8 mouse cellular contexts compared by ENCODE assay signal in the genomic region with DNA sequence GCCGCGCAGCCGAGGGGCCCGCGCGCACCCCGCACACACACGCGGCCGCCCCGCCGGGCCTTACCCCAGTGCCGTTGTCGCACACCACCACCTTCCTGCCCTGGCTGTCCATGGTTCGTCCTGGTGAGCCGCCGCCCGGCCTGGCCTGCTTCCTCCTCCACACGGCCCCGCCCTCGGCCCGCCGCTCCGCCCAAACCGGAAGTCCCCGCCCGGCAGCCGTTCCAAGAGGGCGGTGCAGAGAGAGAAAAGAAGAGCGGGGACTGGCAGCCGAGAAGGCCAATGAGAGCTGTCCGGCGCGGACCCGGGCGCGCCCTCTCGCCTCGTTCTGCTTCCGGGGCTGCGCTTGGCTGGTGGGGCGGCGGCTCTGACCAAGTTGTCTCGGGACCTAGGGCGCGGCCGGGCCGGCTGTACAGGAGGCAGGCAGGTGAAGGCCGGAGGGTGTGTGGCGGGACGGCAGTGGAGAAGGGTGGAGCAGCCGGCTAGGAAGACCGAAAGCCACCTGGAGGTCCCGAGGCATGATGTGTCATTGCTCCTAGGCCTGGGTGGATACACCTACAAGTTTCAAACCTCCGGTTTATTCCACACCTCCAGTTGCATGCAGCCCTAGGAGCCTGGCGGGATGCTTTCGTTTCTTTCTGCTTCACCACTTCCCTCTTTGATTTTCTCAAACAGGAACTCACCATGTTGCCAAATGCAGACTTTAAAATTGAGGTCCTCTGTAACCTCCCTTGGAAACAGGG. TPM values are rescaled to one million over a fixed set of nuclear protein-coding genes. Genes with fewer than 3 reads are reported as not detected.
DNase-seq lines count a peak whose midpoint lies in the region; ATAC-seq and TF ChIP-seq lines count a peak whose summit lies in the region.

Actr2 (minus strand) TSS at position 173 of the 740 bp plus-strand sequence.

- no peaks in the 10 kb centered on the region for H3K27me3 ChIP-seq in Patski
- H3K27me3 ChIP-seq in hindbrain, embryonic 13.5 days = no peaks in the 10 kb centered on the region

- no peak for TF ChIP-seq CTCF in Patski (IDR thresholded peaks at IDR 0.05)

- POLR2A ChIA-PET in Patski (lab: Charles Lee) = interaction anchor here (1.5 kb wide), 1 partner anchor 193 kb away, joined by 4 read pairs; no protein-coding TSS in a partner anchor

- H3K9ac ChIP-seq in hindbrain, embryonic 13.5 days = peak within 1 kb of the TSS; percentile 95

- peak; percentile 99 for ATAC-seq in Patski
- ATAC-seq in hindbrain, embryonic 13.5 days (ENCODE audit: low FRiP score) = peak; percentile 99

- in situ Hi-C loops in Patski (cut with MboI; ENCODE audit: low pct_unique_long_range_greater_than_20kb) = no loop called here

- H3K4me2 ChIP-seq in hindbrain, embryonic 13.5 days = peak within 1 kb of the TSS; percentile 80

- H3K9me3 ChIP-seq in hindbrain, embryonic 13.5 days = no peaks in the 10 kb centered on the region

- under 1% methylated on average over 57 of the region's 57 CpGs for WGBS in hindbrain, embryonic 13.5 days

- peak; percentile 68 for DNase-seq in Patski (ENCODE audit: low read depth, low spot score)
- DNase-seq in cerebellum, postnatal 14 days = peak; percentile 98
- peak; percentile 90 to 94 for DNase-seq in frontal cortex, postnatal 14 days (ENCODE audit: low spot score in 2 of 2)
- DNase-seq in layer of hippocampus, postnatal 25 days (ENCODE audit: extremely low spot score in 1 of 2, low spot score in 1 of 2) = peak; percentile 91 to 95
- DNase-seq in lung, postnatal 25 days (ENCODE audit: low spot score) = peak; percentile 97
- DNase-seq in retina, embryonic 14.5 days (ENCODE audit: low spot score) = peak; percentile 97
- DNase-seq in thymus, postnatal 4 days = peak; percentile 99

- CTCF ChIA-PET in Patski (lab: Charles Lee) = interaction anchor here (1.3 to 1.6 kb wide), 2 partner anchors 11 to 187 kb away, joined by 3 to 6 read pairs; no protein-coding TSS in a partner anchor

- H3K36me3 ChIP-seq in hindbrain, embryonic 13.5 days = peaks cover 9% of the 10 kb centered on the region; the same call in 1 of the 2 replicates

- peak within 1 kb of the TSS; percentile 94 for H3K27ac ChIP-seq in hindbrain, embryonic 13.5 days

- peaks cover 22% of the 10 kb centered on the region for H3K4me1 ChIP-seq in hindbrain, embryonic 13.5 days (replicated peaks)

- H3K4me3 ChIP-seq in hindbrain, embryonic 13.5 days = peak within 1 kb of the TSS; percentile 82

RNA-seq across cellular contexts. Expression of gene Actr2, which starts in this region (rescaled TPM):
- 152 TPM for polyA plus RNA-seq in Patski (2021)
- polyA plus RNA-seq in hindbrain, embryonic 13.5 days (2015; fragmentation: Nextera tagmentation; extraction: Ambion mirVana) = 177 and 179 TPM in 2 replicates
- total RNA-seq in layer of hippocampus, postnatal 25 days (2021) = 100 to 1,000 TPM; 351 to 355 TPM

Comparison
In these comparisons a context has a peak if more than half of its experiments do, and no peak if none do; other contexts are left out.
1. Peak in every context shown above with its lines: DNase-seq, ATAC-seq, H3K4me3 ChIP-seq and H3K27ac ChIP-seq.